Mouse (Mus musculus): ENCODE measurements around the gene Usp6nl. TPM values are rescaled to one million over a fixed set of nuclear protein-coding genes. Genes with fewer than 3 reads are reported as not detected.

Gene Usp6nl
- total RNA-seq, 1 experiment = 9.1 TPM

- no peak for TF ChIP-seq HCFC1 (IDR thresholded peaks at IDR 0.05; ENCODE audit: borderline replicate concordance, insufficient read depth, low read length)
- TF ChIP-seq MAFK (IDR thresholded peaks at IDR 0.05; ENCODE audit: insufficient read depth, low read depth, low read length) = no peak
- no peak for TF ChIP-seq ZNF384 (IDR thresholded peaks at IDR 0.05; ENCODE audit: low read depth, low read length)
- TF ChIP-seq CHD2 (IDR thresholded peaks at IDR 0.05; ENCODE audit: low read depth, low read length) = no peak
- no peak for TF ChIP-seq ZC3H11A (IDR thresholded peaks at IDR 0.05; ENCODE audit: borderline replicate concordance, low read depth, low read length)
- no peak for DNase-seq (ENCODE audit: low read depth, low spot score)
- Histone ChIP-seq H3K27ac (ENCODE audit: insufficient read depth, low read depth, low read length, poor library complexity, severe bottlenecking) (no peak overlapping the region), H3K4me1 (ENCODE audit: control insufficient read depth in 2 of 2, insufficient read depth in 2 of 2, low read length in 2 of 2, poor library complexity in 1 of 2) (no peaks in the 10 kb centered on the region), H3K4me3 (ENCODE audit: insufficient read depth in 1 of 2, low read depth in 1 of 2, low read length in 2 of 2, poor library complexity in 1 of 2, severe bottlenecking in 1 of 2) (no peak overlapping the region), H3K36me3 (ENCODE audit: control insufficient read depth, insufficient read depth, low read length, poor library complexity, severe bottlenecking) (no peaks in the 10 kb centered on the region), H3K9ac (ENCODE audit: insufficient read depth, low read depth, low read length, poor library complexity, severe bottlenecking) (no peak overlapping the region), H3K9me3 (ENCODE audit: control insufficient read depth, insufficient read depth, low read depth, low read length) (no peaks in the 10 kb centered on the region)
- in situ Hi-C loops (cut with MboI; ENCODE audit: low sequenced_read_pairs in 2 of 2, unreplicated experiment in 2 of 2) = no loop called here
Observed at GRCm38 (mm10) chr2:6477884-6478283, 155.4 kb downstream of the Usp6nl start.

DNA sequence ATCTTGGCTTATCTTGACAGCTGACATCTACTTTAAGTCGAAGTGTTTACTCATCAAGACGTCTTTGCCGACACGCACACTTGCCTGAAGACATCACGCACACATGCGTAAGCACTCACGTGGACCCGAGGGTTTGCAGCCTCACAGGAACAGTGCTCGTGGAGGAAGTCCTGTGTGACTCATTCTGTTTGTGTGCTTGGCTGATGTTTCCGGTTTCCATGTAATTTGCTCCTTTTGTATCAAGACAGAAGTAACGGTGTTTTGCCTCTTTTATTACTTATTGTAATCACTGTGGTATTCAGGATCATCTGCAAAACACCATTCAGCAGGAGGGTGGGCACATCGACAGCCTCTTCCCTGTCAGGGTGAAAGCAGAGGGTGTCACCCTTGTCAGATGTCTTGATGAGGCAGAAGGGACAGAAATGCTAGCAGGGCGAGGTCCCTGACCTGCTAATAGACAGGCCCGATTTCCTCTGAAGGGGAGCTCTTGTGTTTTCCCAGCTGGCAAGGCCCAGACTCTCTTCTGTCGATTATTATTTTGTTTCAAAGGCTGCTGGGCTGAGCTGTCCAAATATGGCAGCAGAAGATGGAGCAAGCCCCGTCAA lies 156.0 kb downstream of the Usp6nl start:
- in situ Hi-C loops (cut with MboI; ENCODE audit: low sequenced_read_pairs in 2 of 2, unreplicated experiment in 2 of 2) = no loop called here
- DNase-seq (ENCODE audit: low read depth, low spot score) = no peak
- TF ChIP-seq CHD2 (IDR thresholded peaks at IDR 0.05; ENCODE audit: low read depth, low read length) (no peak), ZNF384 (IDR thresholded peaks at IDR 0.05; ENCODE audit: low read depth, low read length) (no peak), MAFK (IDR thresholded peaks at IDR 0.05; ENCODE audit: insufficient read depth, low read depth, low read length) (no peak), ZC3H11A (IDR thresholded peaks at IDR 0.05; ENCODE audit: borderline replicate concordance, low read depth, low read length) (no peak), HCFC1 (IDR thresholded peaks at IDR 0.05; ENCODE audit: borderline replicate concordance, insufficient read depth, low read length) (no peak)
- no peaks in the 10 kb centered on the region for H3K4me1 ChIP-seq (ENCODE audit: control insufficient read depth in 2 of 2, insufficient read depth in 2 of 2, low read length in 2 of 2, poor library complexity in 1 of 2)
- H3K9me3 ChIP-seq (ENCODE audit: control insufficient read depth, insufficient read depth, low read depth, low read length) = no peaks in the 10 kb centered on the region
- no peak overlapping the region for H3K27ac ChIP-seq (ENCODE audit: insufficient read depth, low read depth, low read length, poor library complexity, severe bottlenecking)
- no peaks in the 10 kb centered on the region for H3K36me3 ChIP-seq (ENCODE audit: control insufficient read depth, insufficient read depth, low read length, poor library complexity, severe bottlenecking)
- no peak overlapping the region for H3K9ac ChIP-seq (ENCODE audit: insufficient read depth, low read depth, low read length, poor library complexity, severe bottlenecking)
- H3K4me3 ChIP-seq (ENCODE audit: insufficient read depth in 1 of 2, low read depth in 1 of 2, low read length in 2 of 2, poor library complexity in 1 of 2, severe bottlenecking in 1 of 2) = no peak overlapping the region

GRCm38 (mm10) chr2:6478966-6479391 lies 156.5 kb downstream of the Usp6nl start:
- DNase-seq (ENCODE audit: low read depth, low spot score) = no peak
- no peaks in the 10 kb centered on the region for H3K36me3 ChIP-seq (ENCODE audit: control insufficient read depth, insufficient read depth, low read length, poor library complexity, severe bottlenecking)

GRCm38 (mm10) chr2:6479620-6480019 lies 157.2 kb downstream of the Usp6nl start:
- Histone ChIP-seq H3K9me3 (ENCODE audit: control insufficient read depth, insufficient read depth, low read depth, low read length) (no peaks in the 10 kb centered on the region), H3K9ac (ENCODE audit: insufficient read depth, low read depth, low read length, poor library complexity, severe bottlenecking) (no peak overlapping the region), H3K36me3 (ENCODE audit: control insufficient read depth, insufficient read depth, low read length, poor library complexity, severe bottlenecking) (no peaks in the 10 kb centered on the region), H3K4me1 (ENCODE audit: control insufficient read depth in 2 of 2, insufficient read depth in 2 of 2, low read length in 2 of 2, poor library complexity in 1 of 2) (no peaks in the 10 kb centered on the region), H3K27ac (ENCODE audit: insufficient read depth, low read depth, low read length, poor library complexity, severe bottlenecking) (no peak overlapping the region), H3K4me3 (ENCODE audit: insufficient read depth in 1 of 2, low read depth in 1 of 2, low read length in 2 of 2, poor library complexity in 1 of 2, severe bottlenecking in 1 of 2) (no peak overlapping the region)
- TF ChIP-seq ZNF384 (IDR thresholded peaks at IDR 0.05; ENCODE audit: low read depth, low read length) (no peak), ZC3H11A (IDR thresholded peaks at IDR 0.05; ENCODE audit: borderline replicate concordance, low read depth, low read length) (no peak), CHD2 (IDR thresholded peaks at IDR 0.05; ENCODE audit: low read depth, low read length) (no peak), MAFK (IDR thresholded peaks at IDR 0.05; ENCODE audit: insufficient read depth, low read depth, low read length) (no peak)
- DNase-seq (ENCODE audit: low read depth, low spot score) = no peak
- in situ Hi-C loops (cut with MboI; ENCODE audit: low sequenced_read_pairs in 2 of 2, unreplicated experiment in 2 of 2) = no loop called here

More at GRCm38 (mm10) chr2:6478966-6479391, 156.5 kb downstream of the Usp6nl start:
- Histone ChIP-seq H3K27ac (ENCODE audit: insufficient read depth, low read depth, low read length, poor library complexity, severe bottlenecking) (no peak overlapping the region), H3K4me3 (ENCODE audit: insufficient read depth in 1 of 2, low read depth in 1 of 2, low read length in 2 of 2, poor library complexity in 1 of 2, severe bottlenecking in 1 of 2) (no peak overlapping the region), H3K9me3 (ENCODE audit: control insufficient read depth, insufficient read depth, low read depth, low read length) (no peaks in the 10 kb centered on the region), H3K9ac (ENCODE audit: insufficient read depth, low read depth, low read length, poor library complexity, severe bottlenecking) (no peak overlapping the region), H3K4me1 (ENCODE audit: control insufficient read depth in 2 of 2, insufficient read depth in 2 of 2, low read length in 2 of 2, poor library complexity in 1 of 2) (no peaks in the 10 kb centered on the region)
- TF ChIP-seq HCFC1 (IDR thresholded peaks at IDR 0.05; ENCODE audit: borderline replicate concordance, insufficient read depth, low read length) (no peak), CHD2 (IDR thresholded peaks at IDR 0.05; ENCODE audit: low read depth, low read length) (no peak), ZC3H11A (IDR thresholded peaks at IDR 0.05; ENCODE audit: borderline replicate concordance, low read depth, low read length) (no peak), ZNF384 (IDR thresholded peaks at IDR 0.05; ENCODE audit: low read depth, low read length) (no peak), MAFK (IDR thresholded peaks at IDR 0.05; ENCODE audit: insufficient read depth, low read depth, low read length) (no peak)
- in situ Hi-C loops (cut with MboI; ENCODE audit: low sequenced_read_pairs in 2 of 2, unreplicated experiment in 2 of 2) = no loop called here
